Mouse (Mus musculus): Measurements from ENCODE around the gene Tmcc3.

Tmcc3 gene

GRCm38 (mm10) chr10:94466313-94466712 lies 154.6 kb downstream of the Tmcc3 start:
- DNase-seq (ENCODE audit: low spot score in 2 of 2), result peak in 1 of 2 experiments; percentile 53

GRCm38 (mm10) chr10:94471487-94471886 lies 159.7 kb downstream of the Tmcc3 start:
- no peak for DNase-seq (ENCODE audit: low spot score in 2 of 2)

DNA sequence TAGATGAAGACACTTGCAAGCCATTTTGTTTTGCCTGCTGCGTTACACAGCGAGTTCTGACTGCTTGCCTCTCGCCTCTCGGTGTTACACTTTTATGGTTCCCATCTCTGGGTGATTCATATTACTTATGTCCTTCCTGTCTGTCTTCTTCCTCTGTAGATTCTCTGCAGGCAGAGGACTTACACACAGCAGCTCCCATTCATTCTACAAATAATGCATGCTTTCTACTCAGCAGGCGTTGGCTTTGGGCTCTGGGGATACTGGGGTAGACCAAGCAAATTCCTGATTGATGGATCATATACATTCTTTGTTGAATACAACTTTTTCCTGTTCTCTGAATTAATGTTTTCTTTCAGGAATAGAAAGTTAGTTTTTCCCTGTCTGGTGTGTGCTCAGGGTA lies 161.8 kb downstream of the Tmcc3 start:
- DNase-seq (ENCODE audit: low spot score in 2 of 2), result no peak

DNA sequence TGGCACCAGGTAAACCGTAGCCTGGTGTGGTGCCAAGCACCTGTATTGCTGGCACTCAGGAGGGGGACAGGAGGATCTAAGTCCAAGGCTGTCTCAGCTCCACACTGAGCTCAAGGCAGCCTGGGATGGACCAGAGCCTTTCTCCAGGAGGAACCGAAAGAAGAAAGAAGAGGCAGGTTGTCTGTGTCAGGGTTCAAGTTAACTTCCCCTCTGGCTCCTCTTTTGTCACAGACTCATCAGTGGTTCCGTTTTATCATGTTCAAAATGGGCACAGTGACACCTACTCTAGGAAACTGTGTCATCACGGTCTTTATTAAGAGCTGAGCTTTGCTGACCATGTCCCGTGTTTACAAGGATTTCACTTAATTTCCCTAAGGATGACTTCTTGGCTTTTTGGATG lies 162.4 kb downstream of the Tmcc3 start:
- no peak for DNase-seq (ENCODE audit: low spot score in 2 of 2)

DNA sequence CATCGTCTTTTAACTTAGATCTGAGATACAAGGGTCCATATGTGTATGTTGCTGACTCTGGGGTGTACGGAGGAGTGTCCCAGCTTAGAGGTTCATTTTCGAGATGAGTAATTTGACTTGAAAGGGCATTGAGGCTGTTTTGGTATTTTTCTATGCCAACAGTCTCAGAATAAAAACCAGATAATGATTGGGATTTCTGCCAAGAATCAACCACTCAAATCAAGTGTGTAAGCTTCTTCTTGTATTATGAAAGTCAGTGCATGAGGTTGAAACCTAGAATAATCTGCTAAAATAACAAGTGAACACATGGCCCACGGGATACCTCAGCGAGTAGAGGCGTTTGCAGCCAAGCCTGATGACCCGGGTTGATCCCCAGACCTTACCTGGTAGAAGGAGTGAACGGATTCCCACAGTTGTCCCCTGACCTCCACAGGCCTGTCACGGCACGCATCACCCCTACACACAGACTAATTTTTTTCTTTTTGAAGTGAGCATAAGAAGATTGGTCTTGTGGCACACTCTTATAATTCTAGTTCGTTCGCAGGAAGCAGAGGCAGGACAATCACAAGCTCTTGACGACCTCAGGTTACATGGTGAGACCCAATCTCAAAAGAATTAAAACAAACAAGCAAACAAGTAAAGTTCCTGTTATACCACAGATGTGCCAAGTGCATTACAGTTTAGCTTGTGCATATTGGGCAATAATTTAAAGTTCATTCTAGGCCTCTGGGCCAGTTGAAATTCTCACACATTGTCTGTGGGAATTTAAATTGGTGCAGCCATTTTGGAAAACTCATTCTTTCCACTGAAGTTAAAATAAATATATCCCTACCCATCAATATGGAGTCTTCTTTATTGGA lies 165.8 kb downstream of the Tmcc3 start:
- no peak for DNase-seq (ENCODE audit: low spot score in 2 of 2)

DNA sequence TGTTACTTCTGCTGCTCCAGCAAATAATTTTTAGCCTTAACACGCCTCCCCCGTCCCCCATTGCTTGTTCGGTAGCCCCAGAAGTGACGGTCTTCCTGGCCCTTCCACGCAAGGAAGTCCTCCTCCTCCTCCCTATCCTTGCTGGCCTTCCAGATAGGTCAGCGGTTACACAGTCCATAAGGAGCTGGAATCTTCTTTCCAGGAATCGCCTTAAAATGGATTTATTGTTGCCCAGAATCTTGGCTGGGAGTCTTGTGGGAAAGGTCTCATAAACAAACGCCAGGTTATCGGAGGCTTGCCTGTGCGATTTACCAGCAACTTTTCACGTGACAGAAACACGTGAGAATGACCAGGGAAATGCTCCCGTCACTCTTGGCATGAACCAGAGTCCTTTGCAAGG lies 167.9 kb downstream of the Tmcc3 start:
- DNase-seq (ENCODE audit: low spot score in 2 of 2), result no peak

- peak in 1 of 2 experiments; percentile 68 for DNase-seq (ENCODE audit: low spot score in 2 of 2)
These were observed 168.8 kb downstream of the Tmcc3 start for GRCm38 (mm10) chr10:94480380-94481101.

DNA sequence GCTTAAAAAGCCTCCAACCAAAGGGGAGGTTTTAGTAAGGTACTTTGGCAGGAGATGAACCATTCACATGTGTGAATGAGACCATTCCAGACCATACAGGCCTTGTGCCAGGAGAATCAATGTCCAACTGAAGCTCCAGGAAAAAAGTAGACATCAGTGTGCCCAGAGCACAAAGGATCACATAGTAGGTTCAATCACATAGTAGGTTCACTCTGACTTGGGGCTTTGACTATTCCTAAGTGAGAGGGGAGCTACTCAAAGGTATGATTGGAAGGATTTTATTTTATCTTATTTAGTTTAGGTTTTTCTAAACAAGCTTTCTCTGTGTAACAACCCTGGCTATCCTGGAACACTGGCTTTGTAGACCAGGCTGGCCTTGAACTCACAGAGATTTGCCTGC lies 169.9 kb downstream of the Tmcc3 start:
- DNase-seq (ENCODE audit: low spot score in 2 of 2), result no peak

GRCm38 (mm10) chr10:94486179-94486578 lies 174.4 kb downstream of the Tmcc3 start:
- no peak for DNase-seq (ENCODE audit: low spot score in 2 of 2)

DNA sequence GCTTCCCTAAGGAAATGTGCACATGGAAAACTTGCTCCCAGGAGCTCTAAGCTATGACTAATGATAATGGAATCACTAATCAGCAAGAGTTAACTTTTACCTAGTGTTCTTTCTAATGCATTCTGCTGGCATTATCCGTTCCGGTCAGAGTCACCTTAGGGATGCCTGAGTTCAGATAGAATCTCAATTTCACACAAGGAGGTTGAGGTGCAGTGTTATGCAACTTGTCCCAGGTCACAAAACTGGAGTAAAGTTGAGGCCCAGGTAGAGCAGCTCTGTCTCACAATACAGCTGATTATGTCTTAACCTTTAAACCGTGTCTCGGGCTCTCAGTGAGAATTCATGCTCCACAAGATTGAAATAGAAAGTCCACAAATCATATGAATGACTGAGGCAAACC lies 177.8 kb downstream of the Tmcc3 start:
- DNase-seq (ENCODE audit: low spot score in 2 of 2), result no peak

DNA sequence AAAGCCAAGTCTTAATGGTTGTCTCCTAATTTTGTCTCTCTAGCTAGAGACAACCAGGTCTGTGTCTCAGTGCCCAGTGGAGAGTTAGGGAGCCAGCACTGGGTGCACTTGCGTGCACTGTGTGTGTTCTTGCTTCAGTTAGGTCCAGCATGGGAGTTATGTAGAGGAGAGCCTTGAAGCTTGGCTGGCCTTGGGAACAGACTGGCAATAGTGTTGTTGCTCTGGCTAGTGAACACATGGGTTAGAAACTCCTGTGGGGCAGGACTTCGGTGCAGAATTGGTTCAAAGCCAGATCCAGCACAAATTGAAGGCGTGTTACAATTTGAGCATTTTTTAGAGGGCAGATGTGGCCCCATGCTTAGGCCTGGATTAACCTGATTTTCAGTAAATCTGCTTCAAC lies 179.3 kb downstream of the Tmcc3 start:
- DNase-seq (ENCODE audit: low spot score in 2 of 2), result no peak

DNA sequence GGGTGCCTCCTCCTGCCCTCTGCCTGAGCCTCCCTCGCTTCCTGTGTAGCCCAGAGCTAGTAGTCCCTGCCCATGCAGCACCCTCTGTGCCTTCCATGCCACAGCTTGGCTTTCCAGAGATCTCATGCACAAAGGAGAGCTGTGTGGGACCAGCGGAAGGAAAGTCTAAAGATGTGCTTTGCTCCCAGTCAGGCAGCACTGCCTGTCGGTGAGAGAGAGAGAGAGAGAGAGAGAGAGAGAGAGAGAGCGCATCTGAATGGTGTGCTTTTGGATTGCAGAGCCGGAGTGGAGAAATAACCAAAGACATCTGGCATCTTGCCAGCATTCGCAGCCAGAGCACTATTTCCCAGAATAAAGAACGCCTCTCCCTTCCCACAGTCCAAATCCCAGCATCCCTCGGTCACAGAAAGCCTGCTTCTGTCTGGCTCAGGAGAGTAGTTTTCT lies 182.7 kb downstream of the Tmcc3 start:
- peak in 1 of 2 experiments; percentile 56 for DNase-seq (ENCODE audit: low spot score in 2 of 2)

DNA sequence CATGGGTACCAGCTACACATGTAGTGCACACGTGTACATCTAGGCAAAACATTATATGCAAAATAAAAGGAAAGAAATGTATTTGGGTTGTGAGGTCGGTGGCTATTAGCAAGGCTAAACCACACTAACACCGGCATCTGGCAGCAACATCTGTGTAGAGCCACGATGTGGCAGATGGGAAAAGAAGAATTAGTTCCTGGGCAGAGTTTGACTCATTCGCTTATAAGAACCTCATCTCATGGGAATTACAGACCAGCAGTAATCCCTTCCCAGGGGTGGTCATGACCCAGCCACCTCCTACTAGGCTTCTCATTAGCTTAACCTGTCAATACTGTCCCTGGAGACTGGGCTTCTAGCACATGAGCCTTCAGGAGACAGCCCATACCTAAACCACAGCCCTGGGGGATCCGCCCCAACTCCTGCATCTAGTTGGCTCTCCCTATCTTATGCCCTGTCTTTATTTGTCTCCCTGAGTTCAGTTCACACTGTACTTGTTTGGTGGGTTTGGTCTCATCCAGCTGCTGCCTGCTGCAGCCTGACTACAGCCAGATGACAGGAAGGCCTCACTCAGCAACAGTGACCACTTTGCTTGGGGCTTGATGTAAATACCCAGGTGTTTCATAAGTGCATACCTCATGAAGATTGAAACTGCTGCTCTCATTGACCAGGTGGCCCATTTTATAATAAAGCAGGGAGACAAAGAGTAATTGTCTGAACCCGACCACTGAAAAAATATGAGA lies 183.9 kb downstream of the Tmcc3 start:
- DNase-seq (ENCODE audit: low spot score in 2 of 2), result no peak

DNA sequence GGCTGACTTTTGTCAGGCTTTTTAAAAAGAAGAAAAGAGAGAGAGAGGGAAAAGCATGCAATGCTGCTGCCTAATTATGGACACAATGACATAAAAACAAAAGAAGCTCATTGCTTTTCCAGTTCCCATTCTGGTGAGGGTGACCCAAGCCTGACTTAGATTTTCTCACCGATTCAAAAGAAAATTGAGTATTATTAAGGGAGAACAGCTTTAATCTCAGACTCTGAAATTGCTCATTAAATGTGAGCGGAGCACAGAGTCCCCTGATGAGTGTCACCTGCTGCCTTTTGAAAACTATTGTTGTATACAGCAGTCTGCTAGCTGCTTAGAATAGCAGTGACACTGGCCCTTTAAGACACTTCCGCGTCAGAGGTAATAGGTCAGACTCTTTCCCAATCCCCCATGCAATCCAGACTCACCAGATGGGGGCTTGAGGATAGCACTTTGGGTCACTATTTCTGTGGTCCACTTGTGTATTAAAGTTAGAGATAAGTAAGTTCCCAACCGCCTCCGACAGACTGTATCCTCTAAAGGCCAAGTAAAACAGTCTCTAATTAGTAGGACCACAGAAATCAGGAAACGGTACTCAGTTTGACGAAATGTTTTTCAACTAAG lies 185.2 kb downstream of the Tmcc3 start:
- DNase-seq (ENCODE audit: low spot score in 2 of 2), result no peak

- DNase-seq (ENCODE audit: low spot score in 2 of 2), result no peak
These were observed 188.6 kb downstream of the Tmcc3 start for GRCm38 (mm10) chr10:94500210-94500876.

- no peak for DNase-seq (ENCODE audit: low spot score in 2 of 2)
These were observed 189.1 kb downstream of the Tmcc3 start for GRCm38 (mm10) chr10:94500877-94501273.

DNA sequence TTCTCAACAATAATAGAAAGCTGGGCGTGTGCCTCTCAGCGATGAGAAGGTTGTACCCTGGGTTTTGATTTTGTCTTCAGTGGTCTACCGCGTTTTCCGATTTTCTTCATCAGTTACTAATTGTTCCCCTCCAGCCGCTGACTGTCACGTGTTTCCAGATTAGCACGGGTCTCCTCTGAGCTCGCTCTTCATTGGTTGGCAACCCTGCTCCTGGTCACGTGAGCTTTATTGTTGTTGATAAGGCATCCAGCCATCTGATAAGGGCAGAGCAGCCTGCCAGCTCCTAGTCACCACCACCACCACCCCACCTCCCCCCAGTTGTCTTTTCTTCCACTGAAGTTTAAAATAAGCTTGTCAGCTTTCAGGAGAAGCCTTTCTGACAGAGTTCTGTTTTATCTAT lies 190.0 kb downstream of the Tmcc3 start:
- DNase-seq (ENCODE audit: low spot score in 2 of 2), result no peak

DNA sequence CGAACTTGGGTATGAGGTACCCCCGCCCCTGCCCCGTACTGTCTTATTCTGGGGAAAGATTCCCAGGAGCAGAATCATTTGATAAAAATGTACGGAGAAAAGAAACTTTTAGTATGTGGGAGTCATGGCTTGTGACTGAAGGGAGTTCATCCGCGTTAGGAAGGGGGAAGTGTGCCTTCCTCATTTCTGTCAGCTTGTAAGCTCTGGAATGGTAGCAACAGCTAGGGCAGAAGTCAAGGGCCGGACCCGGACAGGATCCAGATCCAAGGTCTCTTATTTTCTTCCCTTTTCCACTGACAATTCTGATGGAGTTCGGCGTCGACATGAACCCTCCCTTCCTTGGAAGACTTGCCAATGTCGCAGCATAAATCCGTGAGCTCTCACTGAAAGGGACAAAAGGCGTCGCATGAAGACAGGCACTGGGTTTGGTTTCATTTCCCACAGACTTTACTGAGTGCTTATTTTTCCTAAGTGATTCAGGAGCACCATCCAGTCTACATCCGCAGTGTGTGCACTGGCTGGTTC lies 193.6 kb downstream of the Tmcc3 start:
- DNase-seq (ENCODE audit: low spot score in 2 of 2), result no peak

DNA sequence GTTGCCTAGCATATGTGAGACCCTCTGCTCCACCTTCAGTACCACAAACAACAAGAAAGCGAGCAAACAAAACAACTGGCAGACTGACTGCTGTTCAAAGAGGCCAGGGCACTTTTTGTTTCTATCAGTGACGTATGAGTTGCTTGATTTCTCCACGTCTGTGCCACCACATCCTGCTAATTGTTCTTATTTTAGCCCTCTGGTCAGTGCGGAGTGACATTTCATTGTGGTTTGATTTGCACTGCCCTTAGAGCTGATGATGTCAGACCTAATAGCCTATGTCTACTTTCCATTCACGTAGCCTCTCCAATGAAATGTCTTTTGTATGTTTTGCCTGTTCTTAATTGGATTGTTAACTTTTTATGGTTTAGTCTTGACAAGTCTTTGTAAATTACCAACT lies 197.1 kb downstream of the Tmcc3 start:
- no peak for DNase-seq (ENCODE audit: low spot score in 2 of 2)

GRCm38 (mm10) chr10:94512771-94513170 lies 201.0 kb downstream of the Tmcc3 start:
- DNase-seq (ENCODE audit: low spot score in 2 of 2), result no peak

- no peak for DNase-seq (ENCODE audit: low spot score in 2 of 2)
These were observed 202.3 kb downstream of the Tmcc3 start for GRCm38 (mm10) chr10:94514091-94514505.

All from left cerebral cortex, adult 9 months (tissue).